Mouse (Mus musculus): ENCODE data around the gene Dbndd2. TPM values are rescaled to one million over a fixed set of nuclear protein-coding genes. Genes with fewer than 3 reads are reported as not detected.
A peak's percentile ranks its signal among the peaks of the same experiment; 100 is the strongest.

The Dbndd2 gene
- polyA plus RNA-seq (2015; fragmentation: Nextera tagmentation; extraction: Ambion mirVana), result 23.8 and 27.3 TPM in 2 replicates

- Histone ChIP-seq H3K4me2 (ENCODE audit: low read length) (peak within 1 kb of the TSS; percentile 100), H3K27ac (ENCODE audit: low read depth, low read length) (peak within 1 kb of the TSS; percentile 30), H3K27me3 (replicated peaks; ENCODE audit: control insufficient read depth, insufficient read depth, low read length) (no peaks in the 10 kb centered on the region), H3K4me3 (ENCODE audit: low read length) (peak within 1 kb of the TSS; percentile 87), H3K9ac (ENCODE audit: low read depth, low read length) (peak within 1 kb of the TSS; percentile 80), H3K9me3 (ENCODE audit: control insufficient read depth, low read length) (no peaks in the 10 kb centered on the region), H3K36me3 (ENCODE audit: control insufficient read depth, insufficient read depth, low read length) (no peaks in the 10 kb centered on the region), H3K4me1 (ENCODE audit: control insufficient read depth, insufficient read depth, low read depth, low read length) (peaks cover 12% of the 10 kb centered on the region)
- 1% methylated on average over 26 of the region's 26 CpGs for WGBS
- peak; percentile 57 for ATAC-seq
These were observed at the start of gene Dbndd2 for GRCm38 (mm10) chr2:164485681-164486257. Dbndd2 (plus strand) TSS chr2:164486106.

GRCm38 (mm10) chr2:164436215-164436913 lies 49.5 kb upstream of the Dbndd2 start:
- Histone ChIP-seq H3K4me1 (ENCODE audit: control insufficient read depth, insufficient read depth, low read depth, low read length) (peaks cover 2% of the 10 kb centered on the region; the same call in 1 of the 2 replicates), H3K27me3 (replicated peaks; ENCODE audit: control insufficient read depth, insufficient read depth, low read length) (peaks cover 5% of the 10 kb centered on the region), H3K9me3 (ENCODE audit: control insufficient read depth, low read length) (no peaks in the 10 kb centered on the region), H3K4me3 (ENCODE audit: low read length) (no peak overlapping the region), H3K9ac (ENCODE audit: low read depth, low read length) (no peak overlapping the region; the same call in 1 of the 2 replicates), H3K27ac (ENCODE audit: low read depth, low read length) (peak overlapping the region; percentile 48; the same call in 1 of the 2 replicates), H3K36me3 (ENCODE audit: control insufficient read depth, insufficient read depth, low read length) (no peaks in the 10 kb centered on the region), H3K4me2 (ENCODE audit: low read length) (no peak overlapping the region)
- ATAC-seq, result 0 out of 2 replicates have a peak, but pooled peaks have one; percentile 24
- WGBS, result 29% methylated on average over 8 of the region's 8 CpGs

- H3K4me1 ChIP-seq (ENCODE audit: control insufficient read depth, insufficient read depth, low read depth, low read length), result peaks cover 7% of the 10 kb centered on the region
- no peak overlapping the region for H3K4me2 ChIP-seq (ENCODE audit: low read length)
- WGBS, result 61% methylated on average over 3 of the region's 3 CpGs
- no peak overlapping the region; the same call in 1 of the 2 replicates for H3K9ac ChIP-seq (ENCODE audit: low read depth, low read length)
- H3K9me3 ChIP-seq (ENCODE audit: control insufficient read depth, low read length), result no peaks in the 10 kb centered on the region
- no peak overlapping the region for H3K4me3 ChIP-seq (ENCODE audit: low read length)
- peaks cover 11% of the 10 kb centered on the region for H3K27me3 ChIP-seq (replicated peaks; ENCODE audit: control insufficient read depth, insufficient read depth, low read length)
- no peaks in the 10 kb centered on the region for H3K36me3 ChIP-seq (ENCODE audit: control insufficient read depth, insufficient read depth, low read length)
- ATAC-seq, result peak; percentile 40; the same call in 1 of the 2 replicates
- peak overlapping the region; percentile 16; the same call in 1 of the 2 replicates for H3K27ac ChIP-seq (ENCODE audit: low read depth, low read length)
These were observed 48.9 kb upstream of the Dbndd2 start for GRCm38 (mm10) chr2:164436961-164437360.

GRCm38 (mm10) chr2:164437710-164438109 lies 48.2 kb upstream of the Dbndd2 start:
- no peak overlapping the region for H3K4me2 ChIP-seq (ENCODE audit: low read length)
- H3K4me3 ChIP-seq (ENCODE audit: low read length), result no peak overlapping the region
- peaks cover 13% of the 10 kb centered on the region for H3K27me3 ChIP-seq (replicated peaks; ENCODE audit: control insufficient read depth, insufficient read depth, low read length)
- ATAC-seq, result no peak
- WGBS, result 85% methylated on average over 6 of the region's 6 CpGs
- no peak overlapping the region for H3K27ac ChIP-seq (ENCODE audit: low read depth, low read length)
- H3K9ac ChIP-seq (ENCODE audit: low read depth, low read length), result no peak overlapping the region
- peaks cover 14% of the 10 kb centered on the region for H3K4me1 ChIP-seq (ENCODE audit: control insufficient read depth, insufficient read depth, low read depth, low read length)
- no peaks in the 10 kb centered on the region for H3K36me3 ChIP-seq (ENCODE audit: control insufficient read depth, insufficient read depth, low read length)
- H3K9me3 ChIP-seq (ENCODE audit: control insufficient read depth, low read length), result no peaks in the 10 kb centered on the region

GRCm38 (mm10) chr2:164438257-164438656 lies 47.6 kb upstream of the Dbndd2 start:
- Histone ChIP-seq H3K27me3 (replicated peaks; ENCODE audit: control insufficient read depth, insufficient read depth, low read length) (peaks cover 13% of the 10 kb centered on the region), H3K27ac (ENCODE audit: low read depth, low read length) (no peak overlapping the region), H3K4me3 (ENCODE audit: low read length) (no peak overlapping the region), H3K9me3 (ENCODE audit: control insufficient read depth, low read length) (no peaks in the 10 kb centered on the region), H3K4me1 (ENCODE audit: control insufficient read depth, insufficient read depth, low read depth, low read length) (peaks cover 17% of the 10 kb centered on the region), H3K9ac (ENCODE audit: low read depth, low read length) (no peak overlapping the region), H3K4me2 (ENCODE audit: low read length) (no peak overlapping the region), H3K36me3 (ENCODE audit: control insufficient read depth, insufficient read depth, low read length) (no peaks in the 10 kb centered on the region)
- ATAC-seq, result no peak
- 77% methylated on average over 8 of the region's 8 CpGs for WGBS

- Histone ChIP-seq H3K9me3 (ENCODE audit: control insufficient read depth, low read length) (no peaks in the 10 kb centered on the region), H3K36me3 (ENCODE audit: control insufficient read depth, insufficient read depth, low read length) (no peaks in the 10 kb centered on the region), H3K27ac (ENCODE audit: low read depth, low read length) (no peak overlapping the region), H3K4me2 (ENCODE audit: low read length) (no peak overlapping the region), H3K4me1 (ENCODE audit: control insufficient read depth, insufficient read depth, low read depth, low read length) (peaks cover 21% of the 10 kb centered on the region), H3K4me3 (ENCODE audit: low read length) (no peak overlapping the region), H3K9ac (ENCODE audit: low read depth, low read length) (no peak overlapping the region), H3K27me3 (replicated peaks; ENCODE audit: control insufficient read depth, insufficient read depth, low read length) (peaks cover 13% of the 10 kb centered on the region)
- 73% methylated on average over 3 of the region's 3 CpGs for WGBS
- ATAC-seq, result no peak
These were observed 46.9 kb upstream of the Dbndd2 start for GRCm38 (mm10) chr2:164439001-164439421.

GRCm38 (mm10) chr2:164440314-164440713 lies 45.6 kb upstream of the Dbndd2 start:
- ATAC-seq, result no peak
- H3K9ac ChIP-seq (ENCODE audit: low read depth, low read length), result no peak overlapping the region
- H3K4me1 ChIP-seq (ENCODE audit: control insufficient read depth, insufficient read depth, low read depth, low read length), result peaks cover 21% of the 10 kb centered on the region
- no peak overlapping the region for H3K4me3 ChIP-seq (ENCODE audit: low read length)
- H3K36me3 ChIP-seq (ENCODE audit: control insufficient read depth, insufficient read depth, low read length), result no peaks in the 10 kb centered on the region
- 83% methylated on average over 5 of the region's 5 CpGs for WGBS
- H3K9me3 ChIP-seq (ENCODE audit: control insufficient read depth, low read length), result no peaks in the 10 kb centered on the region
- H3K27ac ChIP-seq (ENCODE audit: low read depth, low read length), result no peak overlapping the region
- no peak overlapping the region for H3K4me2 ChIP-seq (ENCODE audit: low read length)
- H3K27me3 ChIP-seq (replicated peaks; ENCODE audit: control insufficient read depth, insufficient read depth, low read length), result peaks cover 13% of the 10 kb centered on the region

GRCm38 (mm10) chr2:164441155-164441554 lies 44.8 kb upstream of the Dbndd2 start:
- Histone ChIP-seq H3K27me3 (replicated peaks; ENCODE audit: control insufficient read depth, insufficient read depth, low read length) (peaks cover 13% of the 10 kb centered on the region), H3K4me2 (ENCODE audit: low read length) (peak overlapping the region; percentile 28; the same call in 1 of the 2 replicates), H3K4me1 (ENCODE audit: control insufficient read depth, insufficient read depth, low read depth, low read length) (peaks cover 21% of the 10 kb centered on the region), H3K27ac (ENCODE audit: low read depth, low read length) (no peak overlapping the region), H3K9me3 (ENCODE audit: control insufficient read depth, low read length) (no peaks in the 10 kb centered on the region), H3K4me3 (ENCODE audit: low read length) (no peak overlapping the region), H3K9ac (ENCODE audit: low read depth, low read length) (no peak overlapping the region), H3K36me3 (ENCODE audit: control insufficient read depth, insufficient read depth, low read length) (no peaks in the 10 kb centered on the region)
- 34% methylated on average over 8 of the region's 8 CpGs for WGBS
- ATAC-seq, result no peak

- peaks cover 21% of the 10 kb centered on the region for H3K4me1 ChIP-seq (ENCODE audit: control insufficient read depth, insufficient read depth, low read depth, low read length)
- WGBS, result 29% methylated on average over 7 of the region's 7 CpGs
- peaks cover 13% of the 10 kb centered on the region for H3K27me3 ChIP-seq (replicated peaks; ENCODE audit: control insufficient read depth, insufficient read depth, low read length)
- H3K36me3 ChIP-seq (ENCODE audit: control insufficient read depth, insufficient read depth, low read length), result no peaks in the 10 kb centered on the region
- no peak overlapping the region for H3K27ac ChIP-seq (ENCODE audit: low read depth, low read length)
- H3K4me2 ChIP-seq (ENCODE audit: low read length), result peak overlapping the region; percentile 95
- H3K9ac ChIP-seq (ENCODE audit: low read depth, low read length), result peak overlapping the region; percentile 27; the same call in 1 of the 2 replicates
- no peak overlapping the region; the same call in 1 of the 2 replicates for H3K4me3 ChIP-seq (ENCODE audit: low read length)
- ATAC-seq, result no peak
- H3K9me3 ChIP-seq (ENCODE audit: control insufficient read depth, low read length), result no peaks in the 10 kb centered on the region
These were observed 44.2 kb upstream of the Dbndd2 start for GRCm38 (mm10) chr2:164441731-164442130.
